Mouse (Mus musculus) lung, postnatal 36 days (tissue): ENCODE measurements at regions not wholly inside any gene's neighbourhood (a gene's known extent, or its start where the extent isn't known, plus 50 kb on each side); places are given as distances from the start of the nearest gene placed in this dataset.

Experiments
- DNase-seq: peaks from one replicate; pipeline ENCODE4 v3.0.0; 2022; ENCODE audit warnings: mixed read lengths

GRCm38 (mm10) chr15:62202781-62203375 is 1280.1 kb upstream of the A1bg start:
- peak; percentile 24 for DNase-seq

GRCm38 (mm10) chr15:62198721-62199120 is 1275.9 kb upstream of the A1bg start:
- DNase-seq = no peak

DNA sequence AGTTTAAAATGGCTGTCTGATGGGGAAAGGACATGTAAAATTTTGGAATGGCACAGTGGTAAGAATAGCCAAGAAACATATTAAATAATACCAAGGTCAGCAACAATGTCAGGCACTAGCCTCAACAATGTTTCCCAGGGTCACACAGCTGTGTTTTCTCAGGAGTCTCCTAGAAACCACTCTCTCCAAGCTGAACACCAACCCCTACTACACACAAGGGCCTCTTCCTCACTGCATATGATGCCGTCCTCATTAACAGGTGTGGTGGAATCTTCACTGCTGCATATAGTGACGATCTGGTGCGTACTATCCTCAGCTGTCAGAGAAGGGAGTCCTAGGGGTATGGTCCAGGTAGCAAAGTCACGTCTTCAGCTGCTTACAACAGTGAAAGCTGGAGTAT is 1275.4 kb upstream of the A1bg start:
- no peak for DNase-seq

- DNase-seq = no peak
Measured at GRCm38 (mm10) chr15:62195440-62195839, 1272.6 kb upstream of the A1bg start.

- no peak for DNase-seq
Measured at GRCm38 (mm10) chr15:62192706-62193105, 1269.9 kb upstream of the A1bg start.

GRCm38 (mm10) chr15:62191641-62192040 is 1268.8 kb upstream of the A1bg start:
- DNase-seq = no peak

GRCm38 (mm10) chr15:62190977-62191614 is 1268.3 kb upstream of the A1bg start:
- DNase-seq = no peak

GRCm38 (mm10) chr15:62190224-62190910 is 1267.6 kb upstream of the A1bg start:
- DNase-seq = no peak

DNA sequence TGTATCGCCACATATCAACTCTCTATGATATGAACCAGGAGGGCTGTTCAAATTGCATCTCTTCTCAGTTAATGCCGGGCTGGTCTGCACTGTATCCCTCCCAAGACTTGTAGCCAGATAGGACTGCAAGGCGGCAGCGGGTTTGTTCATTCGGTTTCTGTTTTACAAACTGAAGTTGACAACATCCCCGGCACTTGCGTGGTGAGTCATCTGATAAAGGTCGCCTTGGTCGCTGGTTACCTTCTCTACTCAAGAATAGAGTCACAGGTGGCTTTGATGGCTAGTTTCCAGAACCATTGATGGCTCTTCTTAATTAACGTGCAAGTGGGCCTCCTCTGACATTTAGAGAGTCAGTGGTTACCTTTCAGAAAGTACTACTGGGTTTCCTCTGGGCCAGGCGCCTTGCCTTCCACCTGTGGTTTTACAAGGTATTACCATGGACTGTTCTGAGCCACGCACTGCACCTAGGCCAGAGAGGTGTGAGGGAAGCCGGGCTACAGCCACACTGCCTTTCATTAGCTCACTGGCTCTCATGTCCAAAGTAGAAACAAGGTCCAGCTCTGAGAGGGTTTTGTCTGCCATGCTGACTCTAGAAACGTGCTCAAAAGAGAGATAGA is 1266.9 kb upstream of the A1bg start:
- DNase-seq = no peak

DNA sequence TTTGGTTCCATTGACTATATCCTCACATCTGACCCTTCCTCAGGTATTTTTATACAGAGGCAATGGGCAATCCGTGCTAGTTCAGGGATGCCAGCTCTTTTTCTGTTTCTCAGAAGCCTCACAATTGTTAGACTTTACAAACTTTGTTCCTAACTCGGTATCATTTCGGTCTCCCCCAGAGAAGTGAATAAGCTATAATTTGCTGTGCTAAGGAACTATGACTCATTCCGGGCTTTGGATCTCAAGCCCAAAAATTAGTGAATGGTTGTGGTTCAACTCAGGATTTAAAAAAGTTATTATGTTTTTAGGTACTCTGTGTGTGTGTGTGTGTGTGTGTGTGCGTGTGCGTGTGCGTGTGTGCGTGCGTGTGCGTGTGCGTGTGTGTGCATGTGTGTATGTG is 1263.7 kb upstream of the A1bg start:
- DNase-seq = no peak

DNA sequence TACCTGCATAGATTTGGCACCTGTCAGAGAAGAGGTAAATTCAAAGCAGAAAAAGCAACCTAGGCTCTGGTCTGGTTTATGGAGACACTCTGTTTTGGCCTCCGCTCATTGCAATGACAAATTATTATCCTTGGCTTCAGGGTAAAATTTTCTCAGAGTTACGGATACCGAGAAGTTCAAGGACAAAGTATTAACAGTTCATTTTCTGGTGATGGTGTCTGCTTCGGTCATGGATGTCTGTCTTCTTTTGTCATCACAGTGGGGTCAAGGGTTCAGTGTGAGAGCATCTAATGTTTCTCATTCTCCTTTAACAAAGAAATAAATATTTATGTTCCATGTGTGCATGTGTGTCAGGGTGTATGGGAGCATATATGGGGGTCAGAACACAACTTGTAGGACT is 1261.0 kb upstream of the A1bg start:
- DNase-seq = no peak

GRCm38 (mm10) chr15:62181454-62181910 is 1258.7 kb upstream of the A1bg start:
- peak; percentile 27 for DNase-seq

GRCm38 (mm10) chr15:62180718-62181117 is 1257.9 kb upstream of the A1bg start:
- DNase-seq = no peak

- DNase-seq = no peak
Measured at GRCm38 (mm10) chr15:62179801-62180200, 1257.0 kb upstream of the A1bg start.

DNA sequence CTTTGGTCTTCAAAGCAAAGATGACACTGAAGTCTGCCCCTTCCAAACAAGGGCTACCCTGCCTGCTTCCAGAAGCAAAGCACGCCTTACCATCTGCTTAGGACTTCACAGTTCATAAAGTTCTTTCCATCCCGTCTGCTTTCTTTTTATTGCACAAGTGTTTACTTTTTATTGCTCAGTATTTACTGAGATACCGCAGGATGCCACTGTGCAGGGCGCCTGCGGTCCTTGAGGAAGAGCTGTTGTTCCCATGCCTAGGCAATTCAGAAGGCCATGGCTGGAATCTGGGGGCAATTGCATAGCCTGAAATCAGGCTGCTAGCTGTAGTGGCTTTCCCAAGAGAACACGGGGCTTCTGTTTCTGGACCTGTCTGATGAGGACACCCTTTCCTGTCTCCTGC is 1255.8 kb upstream of the A1bg start:
- DNase-seq = peak; percentile 13

- DNase-seq = peak; percentile 40
Measured at GRCm38 (mm10) chr15:62177768-62178410, 1255.1 kb upstream of the A1bg start.

GRCm38 (mm10) chr15:62176076-62176475 is 1253.3 kb upstream of the A1bg start:
- DNase-seq = no peak

- no peak for DNase-seq
Measured at GRCm38 (mm10) chr15:62173633-62174543, 1251.1 kb upstream of the A1bg start.

DNA sequence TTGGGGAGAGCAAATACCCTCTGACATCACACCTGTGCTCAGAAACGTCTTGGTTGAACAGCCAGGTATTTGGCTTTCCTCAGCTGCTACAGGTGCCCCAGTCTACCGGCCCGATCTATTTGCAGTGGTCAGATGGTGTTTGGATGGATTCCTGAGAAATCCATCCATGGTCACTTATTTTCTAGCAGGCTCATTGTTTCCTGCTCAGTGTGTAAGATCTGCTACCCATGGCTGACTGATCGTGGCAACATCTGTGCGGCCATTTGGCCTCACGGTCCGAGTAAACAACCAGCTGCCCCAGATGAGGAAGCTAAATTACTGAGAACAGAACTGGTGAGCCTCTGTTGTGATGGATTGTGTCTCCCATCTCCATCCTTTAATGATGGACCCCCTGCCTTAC is 1248.8 kb upstream of the A1bg start:
- no peak for DNase-seq

GRCm38 (mm10) chr15:62171167-62171566 is 1248.4 kb upstream of the A1bg start:
- DNase-seq = no peak

DNA sequence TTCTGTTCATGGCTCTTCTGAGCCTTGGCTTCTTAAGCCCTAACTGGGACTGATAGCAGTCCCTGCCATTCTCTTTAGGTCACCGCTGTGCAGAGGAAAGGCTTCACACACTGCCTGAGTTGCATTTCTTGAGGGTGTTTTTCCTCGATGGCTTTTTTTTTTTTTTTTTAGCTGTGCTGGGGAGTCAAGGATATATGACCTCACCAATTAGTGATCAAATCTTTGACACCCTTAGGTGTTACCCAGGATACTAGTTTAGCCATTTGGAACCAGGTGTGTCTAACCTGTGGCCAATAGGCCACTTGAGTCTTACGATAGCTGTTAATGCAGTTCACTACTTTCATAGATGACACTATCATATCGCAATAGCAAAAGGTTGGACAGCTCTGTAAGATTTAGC is 1247.5 kb upstream of the A1bg start:
- DNase-seq = no peak

DNA sequence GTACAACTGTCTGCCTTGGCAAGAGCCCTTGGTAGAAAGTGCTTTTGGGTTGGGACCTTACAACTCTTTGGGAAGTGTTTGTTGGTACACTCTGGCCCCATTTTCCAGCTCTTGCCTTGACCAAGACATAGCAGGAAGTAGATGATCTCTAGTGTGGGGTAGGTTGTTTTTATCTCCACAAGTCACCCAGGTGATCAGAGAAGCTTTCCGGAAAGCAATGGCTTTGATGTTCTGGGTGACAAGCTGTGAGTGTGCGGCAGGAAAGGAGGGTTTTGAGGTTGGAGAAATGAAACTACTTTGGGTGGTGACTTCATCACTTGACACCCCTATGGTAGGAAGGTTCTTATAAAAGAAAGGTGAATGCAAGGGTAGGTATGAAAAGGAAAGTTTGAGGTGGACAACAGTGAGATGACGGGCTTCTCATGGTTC is 1246.8 kb upstream of the A1bg start:
- peak; percentile 33 for DNase-seq
